Mouse (Mus musculus): ENCODE measurements around the gene Bloc1s1.

DNA sequence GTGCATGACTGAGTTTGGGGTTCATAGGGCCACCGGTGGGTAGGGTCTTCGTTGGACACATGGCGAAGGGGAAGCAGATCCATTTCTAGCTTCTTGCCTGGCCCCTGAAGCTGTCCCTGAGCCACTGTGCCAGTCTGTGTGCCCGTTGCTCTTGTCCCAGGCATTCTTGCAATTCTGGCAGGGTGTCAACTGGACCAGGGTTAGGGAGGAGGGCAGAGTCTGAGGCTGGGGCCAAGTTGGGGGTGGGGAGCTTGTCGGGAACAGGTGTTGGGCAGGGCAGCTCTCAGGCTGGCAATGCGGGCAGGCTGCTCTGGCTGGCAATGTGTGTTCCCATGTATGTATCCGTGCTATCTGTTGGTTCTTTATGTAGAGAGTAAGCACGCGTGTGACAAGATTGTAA, 14.6 kb upstream of the Bloc1s1 start:
- TF ChIP-seq ZKSCAN1 (IDR thresholded peaks at IDR 0.05; ENCODE audit: low read depth, low read length) (no peak), CTCF (IDR thresholded peaks at IDR 0.05 in 2 of 3, conservative IDR thresholded peaks at IDR 0.05 in 1 of 3; ENCODE audit: control insufficient read depth in 1 of 3, insufficient read depth in 1 of 3, low read depth in 2 of 3, low read length in 3 of 3, poor library complexity in 1 of 3, severe bottlenecking in 1 of 3) (no peak), MAX (IDR thresholded peaks at IDR 0.05; ENCODE audit: low read length) (no peak), POLR2A (IDR thresholded peaks at IDR 0.05; ENCODE audit: control insufficient read depth in 1 of 2, insufficient read depth in 1 of 2, low read depth in 1 of 2, low read length in 2 of 2, poor library complexity in 1 of 2) (no peak), HCFC1 (IDR thresholded peaks at IDR 0.05; ENCODE audit: low read depth, low read length) (no peak), MAZ (IDR thresholded peaks at IDR 0.05; ENCODE audit: low read depth, low read length) (no peak), TAL1 (IDR thresholded peaks at IDR 0.05; ENCODE audit: low read length) (no peak), ZMIZ1 (IDR thresholded peaks at IDR 0.05; ENCODE audit: low read depth, low read length) (no peak), TCF12 (IDR thresholded peaks at IDR 0.05; ENCODE audit: low read depth, low read length) (no peak), NRF1 (IDR thresholded peaks at IDR 0.05; ENCODE audit: insufficient read depth, low read depth, low read length, poor library complexity, severe bottlenecking) (no peak), USF1 (IDR thresholded peaks at IDR 0.05; ENCODE audit: low read depth, low read length) (no peak)
